Mouse (Mus musculus) cerebellum, postnatal 14 days (tissue): ENCODE results near the gene Mapkbp1.

Source experiments
- DNase-seq, 2 experiments: peaks; one replicate each; pipeline ENCODE4 v3.0.0; 2021; ENCODE audit warnings: mixed read lengths in 2 of 2

Gene Mapkbp1

GRCm38 (mm10) chr2:120011462-120012200 is 39.1 kb downstream of the Mapkbp1 start:
- DNase-seq = peak; percentile 61 to 71

DNA sequence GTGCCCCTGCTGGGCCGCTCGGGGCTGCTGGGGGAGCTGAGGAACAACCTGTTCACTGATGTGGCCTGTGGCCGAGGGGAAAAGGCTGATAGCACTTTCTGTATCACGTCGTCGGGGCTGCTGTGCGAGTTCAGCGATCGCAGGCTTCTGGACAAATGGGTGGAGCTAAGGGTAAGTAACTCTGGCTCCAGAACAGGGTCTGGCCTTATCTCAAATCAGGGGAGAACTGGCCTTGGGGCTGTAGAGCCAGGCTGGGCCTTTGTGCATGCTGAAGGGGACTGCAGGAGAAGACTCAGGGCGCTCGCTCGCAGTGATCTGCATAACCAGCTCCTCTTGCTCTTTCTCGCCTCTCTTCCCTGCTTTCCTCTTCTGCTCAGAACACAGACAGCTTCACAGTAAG is 40.4 kb downstream of the Mapkbp1 start:
- no peak for DNase-seq

DNA sequence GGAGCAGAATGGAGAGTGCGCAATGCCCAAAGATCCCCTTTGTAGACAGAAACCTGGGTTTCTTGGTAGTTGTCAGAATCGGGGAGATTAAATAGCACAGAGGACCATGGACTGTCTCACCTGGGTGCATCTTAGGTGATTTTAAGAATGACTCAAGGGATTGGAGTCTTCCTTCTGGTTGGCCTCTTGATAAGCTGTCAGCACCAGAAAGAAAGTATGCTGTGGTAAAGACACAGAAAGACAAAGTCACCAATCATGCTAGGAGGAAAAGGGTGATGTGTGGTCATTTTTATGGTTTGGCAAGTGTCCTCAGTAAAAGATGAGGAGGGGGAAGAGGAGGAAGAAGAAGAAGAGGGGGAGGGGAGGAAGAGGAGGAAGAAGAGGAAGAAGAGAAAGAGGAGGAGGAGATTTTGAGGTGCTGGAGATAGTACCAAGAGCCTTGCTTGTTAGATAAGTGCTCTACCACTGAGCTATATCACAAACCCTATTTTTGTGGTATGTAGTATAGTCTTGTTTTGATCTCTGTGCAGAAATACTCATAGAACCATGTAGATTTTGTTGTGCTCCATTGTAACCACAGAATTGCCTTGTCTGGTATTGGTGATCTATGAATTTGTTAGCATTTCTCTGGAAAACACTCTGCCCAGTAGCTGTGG is 41.5 kb downstream of the Mapkbp1 start:
- no peak for DNase-seq

DNA sequence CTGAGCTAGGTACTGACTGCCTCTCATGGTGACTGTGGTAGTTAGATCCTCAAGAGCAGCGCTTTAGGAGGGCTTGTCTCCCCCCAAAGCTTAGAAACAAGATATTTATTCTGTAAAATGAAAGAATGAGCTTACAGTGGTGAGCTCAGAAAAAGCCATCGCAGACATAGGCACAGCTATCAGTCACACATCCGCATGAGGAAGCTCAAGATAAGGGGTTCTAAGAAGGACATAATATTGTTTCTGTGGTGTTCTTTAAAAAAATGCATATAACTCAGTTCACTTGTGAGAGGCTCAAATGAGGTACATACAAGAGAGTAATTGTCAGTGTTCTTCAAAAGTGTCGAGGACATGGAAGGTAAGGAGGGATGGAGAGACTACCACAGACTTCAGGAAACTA is 43.4 kb downstream of the Mapkbp1 start:
- no peak for DNase-seq

GRCm38 (mm10) chr2:120017599-120017998 is 45.1 kb downstream of the Mapkbp1 start:
- DNase-seq = no peak

- no peak for DNase-seq
Measured at GRCm38 (mm10) chr2:120024337-120024736, 51.8 kb downstream of the Mapkbp1 start.

GRCm38 (mm10) chr2:120026984-120027949 is 54.8 kb downstream of the Mapkbp1 start, which contains the start of the genes Jmjd7 and Gm28042:
Jmjd7 (plus strand) TSS chr2:120027483.
Gm28042 (plus strand) TSS chr2:120027493.
- peak; percentile 93 to 94 for DNase-seq

DNA sequence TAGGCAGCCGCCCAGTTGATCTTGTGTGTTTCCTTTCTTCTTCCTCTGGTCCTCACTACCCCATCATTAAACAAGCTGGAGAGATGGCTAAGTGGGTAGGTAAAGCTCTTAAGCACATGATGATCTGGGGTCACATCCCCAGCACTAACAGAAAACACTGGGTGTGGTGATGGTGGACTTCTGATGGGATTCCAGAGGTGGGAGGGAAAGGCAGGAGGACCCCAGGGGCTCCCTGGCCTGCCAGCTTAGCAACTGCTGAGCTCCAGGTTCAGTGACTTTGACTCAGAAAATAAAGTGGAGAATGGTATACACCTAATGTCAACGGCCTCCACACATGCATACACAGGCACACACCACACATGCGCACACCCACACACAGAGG is 55.4 kb downstream of the Mapkbp1 start:
- no peak for DNase-seq

GRCm38 (mm10) chr2:120030380-120030779 is 57.9 kb downstream of the Mapkbp1 start:
- no peak for DNase-seq

DNA sequence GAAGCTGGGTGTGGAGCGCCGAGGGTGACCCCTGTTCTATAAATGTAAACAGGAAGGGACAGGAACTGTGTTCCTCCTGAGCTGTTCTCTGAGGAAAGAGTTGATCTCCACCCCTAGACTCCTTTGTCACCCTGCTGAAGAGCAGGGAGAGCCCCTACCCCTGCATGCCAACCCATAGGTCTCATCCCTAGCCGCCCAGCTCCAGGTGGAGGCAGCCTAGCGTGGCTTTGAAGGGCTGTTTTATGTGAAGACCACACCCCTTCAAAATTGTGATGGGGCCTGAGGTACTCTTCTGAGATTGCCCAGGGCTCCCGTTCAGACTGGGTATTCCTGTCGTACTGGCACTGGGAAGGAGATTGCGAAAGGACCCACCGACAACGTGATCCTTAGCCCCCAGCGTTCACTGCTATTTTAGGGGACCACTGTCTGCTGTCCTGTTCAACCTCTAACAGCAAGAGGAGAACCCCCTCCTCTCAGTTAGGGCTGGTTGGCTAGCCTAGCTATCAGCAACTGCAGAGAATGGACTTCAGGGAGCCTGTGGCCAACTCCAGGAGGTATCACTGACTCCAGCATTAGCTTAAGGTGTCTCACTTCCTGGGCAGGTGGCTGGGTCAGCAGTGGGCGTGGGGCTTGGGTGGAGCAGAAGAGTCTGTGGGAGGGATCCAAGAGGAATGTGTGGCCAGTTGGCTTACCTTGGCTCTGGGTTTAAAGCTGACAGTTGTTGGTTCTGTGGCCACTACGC is 60.4 kb downstream of the Mapkbp1 start, which contains the start of gene Pla2g4b:
Pla2g4b (plus strand) TSS at position 692 of the 742 bp plus-strand sequence.
- DNase-seq = no peak

DNA sequence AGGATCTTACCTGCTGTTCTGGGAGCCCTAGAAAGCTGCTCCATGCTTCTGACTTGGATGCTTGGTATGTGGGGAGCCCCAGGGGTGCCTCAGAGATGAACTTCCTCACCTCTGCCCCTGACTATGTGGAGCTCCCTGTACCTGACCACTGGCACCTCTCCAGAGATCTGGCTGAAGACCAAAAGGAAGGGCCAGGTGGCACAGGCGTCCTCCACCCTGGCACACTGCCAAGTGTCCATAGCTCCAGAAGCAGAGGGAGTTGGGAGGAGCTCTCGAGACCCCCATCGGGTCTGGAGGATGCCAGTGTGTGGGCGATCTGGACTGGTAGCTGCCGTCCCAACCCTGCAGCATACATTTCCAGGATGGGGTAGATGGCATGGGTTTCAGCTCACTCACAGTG is 61.2 kb downstream of the Mapkbp1 start:
- DNase-seq = peak; percentile 85 to 88

DNA sequence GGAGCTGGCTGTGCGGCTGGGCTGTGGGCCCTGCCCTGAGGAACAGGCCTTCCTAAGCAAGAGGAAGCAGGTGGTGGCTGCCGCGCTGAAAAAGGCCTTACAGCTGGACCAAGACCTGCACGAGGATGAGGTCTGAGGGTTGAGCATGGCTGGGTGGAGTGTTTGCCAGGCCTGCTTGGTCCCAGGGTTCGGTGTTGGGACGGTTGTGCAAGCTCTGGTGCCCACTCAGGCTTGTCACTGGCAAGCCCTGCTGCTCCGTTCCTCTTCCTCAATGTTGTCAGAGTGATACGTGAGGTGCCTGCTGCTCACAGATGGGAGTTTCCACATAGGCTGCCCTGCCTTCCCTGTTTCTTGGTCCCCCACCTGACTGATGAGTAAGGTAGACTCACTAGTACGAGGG is 65.2 kb downstream of the Mapkbp1 start:
- DNase-seq = no peak

DNA sequence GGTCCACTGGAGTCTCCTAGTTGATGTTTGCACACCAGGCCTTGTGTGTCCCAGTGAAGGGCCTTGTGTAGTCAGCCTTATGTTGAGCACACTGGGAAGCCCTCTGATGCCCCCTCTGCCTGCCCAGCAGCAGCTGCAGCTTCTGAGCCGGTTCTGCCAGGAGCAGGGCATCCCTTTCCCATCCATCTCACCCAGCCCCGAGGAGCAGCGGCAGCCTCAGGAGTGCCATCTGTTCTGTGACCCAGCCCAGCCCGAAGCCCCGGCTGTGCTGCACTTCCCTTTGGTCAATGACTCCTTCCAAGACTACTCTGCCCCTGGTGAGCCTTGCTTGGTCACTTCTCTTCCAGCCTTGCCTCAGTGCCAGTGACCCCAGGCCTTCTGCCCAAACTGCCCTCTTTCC is 68.5 kb downstream of the Mapkbp1 start:
- DNase-seq = peak; percentile 38 to 39

- DNase-seq = no peak
Measured at GRCm38 (mm10) chr2:120044101-120044603, 71.7 kb downstream of the Mapkbp1 start.

- peak; percentile 48 to 53 for DNase-seq
Measured at GRCm38 (mm10) chr2:120044676-120045075, 72.2 kb downstream of the Mapkbp1 start.

DNA sequence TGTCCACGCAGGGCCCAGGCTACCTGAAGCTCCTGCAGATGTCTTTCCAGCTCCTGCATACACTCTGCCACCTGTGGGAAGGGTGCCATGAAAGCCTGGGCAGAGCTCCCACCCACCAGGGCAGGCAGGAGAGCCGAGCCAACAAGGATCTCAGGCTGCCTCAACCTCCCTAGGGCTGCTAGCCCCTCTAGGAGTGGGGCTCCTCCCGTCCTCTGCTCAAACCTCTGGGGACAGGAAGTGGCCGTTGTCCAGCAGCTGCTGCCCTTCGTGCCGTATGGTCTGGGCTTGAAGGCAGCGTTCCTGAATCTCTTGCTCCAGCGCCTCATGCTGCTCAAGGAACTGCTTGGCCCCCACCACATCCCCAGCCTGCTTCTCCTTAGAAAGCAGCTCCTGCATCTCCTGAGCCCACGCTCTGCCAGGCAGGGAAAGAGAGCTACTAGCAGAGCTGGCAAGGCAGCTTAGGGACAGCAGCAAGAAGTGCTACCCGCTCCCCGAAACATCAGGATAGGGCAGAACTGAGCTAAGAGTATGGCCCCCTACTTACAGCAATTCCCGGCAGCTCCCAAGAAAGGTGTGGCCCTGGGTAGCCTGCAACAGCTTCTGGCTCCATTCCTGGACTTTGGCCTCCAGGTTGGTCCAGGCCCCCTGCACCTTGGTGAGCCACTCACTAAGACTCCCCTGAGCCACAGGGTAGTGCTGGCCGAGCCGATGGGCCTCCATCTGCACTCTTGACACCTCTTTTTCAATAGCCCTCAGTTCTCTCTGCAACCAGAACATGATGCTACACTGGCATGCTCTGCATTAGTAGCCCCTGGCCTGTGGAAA is 74.2 kb downstream of the Mapkbp1 start:
- peak in 1 of 2 experiments; percentile 40 for DNase-seq

GRCm38 (mm10) chr2:120048173-120048572 is 75.7 kb downstream of the Mapkbp1 start:
- no peak for DNase-seq

GRCm38 (mm10) chr2:120049632-120050274 is 77.3 kb downstream of the Mapkbp1 start:
- peak; percentile 37 to 51 for DNase-seq

- DNase-seq = peak in 1 of 2 experiments; percentile 28
Measured at GRCm38 (mm10) chr2:120051405-120051804, 78.9 kb downstream of the Mapkbp1 start.

DNA sequence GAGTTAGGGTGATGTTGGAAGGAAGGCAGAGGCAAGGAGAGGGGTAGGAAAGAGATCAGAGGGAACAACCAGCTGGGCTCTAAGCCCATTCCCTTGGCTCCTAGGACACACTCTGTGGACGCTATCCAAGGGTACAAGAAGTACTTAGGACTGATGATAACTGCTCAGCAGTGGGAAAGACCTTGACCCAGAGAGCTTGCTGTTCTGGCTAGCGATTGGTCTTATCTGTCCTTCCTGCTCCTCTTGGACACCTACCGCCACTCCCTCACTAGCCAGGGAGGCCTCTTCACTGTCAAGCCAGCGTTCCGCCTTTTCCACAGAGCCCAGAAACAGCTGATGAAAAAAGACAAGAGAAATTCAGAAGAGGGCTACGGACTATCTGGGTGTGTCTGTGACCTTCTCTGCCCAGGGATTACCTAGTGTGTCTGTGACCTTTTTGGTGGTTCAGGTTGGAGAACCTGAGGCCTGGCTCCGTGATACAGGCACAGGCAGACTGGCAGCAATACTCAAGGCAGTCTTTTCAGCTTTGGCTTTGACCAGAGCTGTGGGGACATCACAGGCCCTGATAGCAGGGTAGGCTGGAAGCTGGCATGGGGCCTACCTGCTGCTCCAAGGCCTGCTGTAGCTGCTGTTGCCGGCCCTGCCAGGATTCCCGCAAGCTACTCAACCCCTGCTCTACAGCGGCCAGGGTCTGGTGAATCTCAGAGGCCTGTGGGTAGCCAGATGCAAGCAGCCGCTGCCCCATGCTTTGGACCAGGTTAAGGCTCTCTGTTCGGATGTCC is 82.5 kb downstream of the Mapkbp1 start:
- no peak for DNase-seq
